Mouse (Mus musculus) layer of hippocampus, adult 2 months (tissue): ENCODE measurements around the gene Tipin. TPM values are rescaled to one million over a fixed set of nuclear protein-coding genes. Genes with fewer than 3 reads are reported as not detected.
"Not testable (repeated sequence)": the region's sequence is repeated elsewhere in the genome, so short reads cannot be mapped to it uniquely, and the experiment has no call there.

Source experiments
- DNase-seq, 2 experiments: peaks; one replicate each; pipeline ENCODE4 v3.0.0; 2022; ENCODE audit warnings: low spot score in 2 of 2
- H3K27ac ChIP-seq: fragments of 200-600 bp; 2 replicates; pipeline ENCODE4 v1.8.1; 2022
- H3K4me3 ChIP-seq: fragments of 200-600 bp; 2 replicates; pipeline ENCODE4 v1.8.1; 2022; ENCODE audit warnings: mild to moderate bottlenecking
- CTCF ChIP-seq: fragments of 200-600 bp; conservative IDR thresholded peaks from 2 replicates; pipeline ENCODE4 v1.8.1; 2022; ENCODE audit warnings: antibody characterized with exemption, mild to moderate bottlenecking, moderate library complexity
- total RNA-seq, 2 experiments: library from RNA; stranded (reverse); gene quantifications; 2 replicates each; pipeline ENCODE4 v1.2.3; 2021

Gene Tipin
- total RNA-seq, 2 experiments from 2014 or later: 15.4 to 21.7 TPM

DNA sequence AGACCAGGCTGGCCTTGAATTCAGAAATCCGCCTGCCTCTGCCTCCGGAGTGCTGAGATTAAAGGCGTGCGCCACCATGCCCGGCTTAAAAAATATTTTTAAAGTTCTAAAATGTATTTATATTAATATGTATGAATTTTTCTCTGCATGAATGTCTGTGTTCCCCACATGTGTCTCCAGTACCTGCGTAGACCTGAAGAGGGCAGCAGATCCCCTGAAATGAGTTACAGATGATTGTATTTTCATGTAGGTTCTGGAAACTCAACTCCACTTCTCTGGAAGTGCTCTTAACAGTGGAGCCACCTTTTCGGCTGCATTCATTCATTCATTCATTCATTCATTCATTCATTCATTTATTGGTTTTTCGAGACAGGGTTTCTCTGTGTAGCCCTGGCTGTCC is 3.7 kb upstream of the Tipin start:
- TF ChIP-seq CTCF: peak; percentile 85
- H3K4me3 ChIP-seq: no peak overlapping the region
- no peak overlapping the region for H3K27ac ChIP-seq
- DNase-seq: peak; percentile 9 to 73

DNA sequence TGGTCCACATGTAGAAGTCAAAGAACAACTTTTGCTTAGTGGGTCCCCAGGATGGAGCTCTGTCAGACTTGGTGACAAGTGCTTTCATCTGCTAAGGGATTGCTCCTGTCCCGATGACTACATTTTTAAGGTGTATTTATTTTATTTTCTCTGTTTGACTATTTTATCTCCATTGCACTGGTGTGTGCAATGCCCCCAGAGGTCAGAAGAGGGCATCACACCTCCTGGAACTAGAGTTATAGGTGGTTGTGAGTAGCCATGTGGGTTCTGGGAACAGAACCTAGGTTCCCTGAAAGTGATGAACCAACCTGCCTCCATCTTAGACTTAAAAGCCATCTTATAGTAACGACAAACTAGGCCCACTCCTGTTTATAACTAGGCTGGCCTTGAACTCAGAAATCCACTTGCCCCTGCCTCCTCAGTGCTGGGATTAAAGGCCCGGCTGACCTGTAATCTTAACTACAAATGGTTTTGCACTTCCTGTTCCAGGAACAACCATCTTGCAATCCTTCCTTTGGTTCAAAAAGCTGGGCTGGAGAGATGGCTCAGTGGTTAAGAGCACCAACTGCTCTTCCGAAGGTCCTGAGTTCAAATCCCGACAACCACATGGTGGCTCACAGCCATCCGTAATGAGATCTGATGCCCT is 2.6 kb upstream of the Tipin start:
- DNase-seq: no peak
- TF ChIP-seq CTCF: no peak
- Histone ChIP-seq H3K4me3 (no peak overlapping the region), H3K27ac (no peak overlapping the region)

GRCm38 (mm10) chr9:64281781-64282178 is 399 bp downstream of the Tipin start:
- H3K27ac ChIP-seq: peak overlapping the region; percentile 81
- H3K4me3 ChIP-seq: peak overlapping the region; percentile 71
- DNase-seq: no peak
- TF ChIP-seq CTCF: no peak

GRCm38 (mm10) chr9:64282404-64282987 is 1.1 kb downstream of the Tipin start:
- no peak for DNase-seq
- peak overlapping the region; percentile 71 for H3K4me3 ChIP-seq
- no peak for TF ChIP-seq CTCF
- H3K27ac ChIP-seq: no peak overlapping the region

- not testable (repeated sequence) for H3K4me3 ChIP-seq, DNase-seq, H3K27ac ChIP-seq
Observed at GRCm38 (mm10) chr9:64303086-64303485, 21.7 kb downstream of the Tipin start.

DNA sequence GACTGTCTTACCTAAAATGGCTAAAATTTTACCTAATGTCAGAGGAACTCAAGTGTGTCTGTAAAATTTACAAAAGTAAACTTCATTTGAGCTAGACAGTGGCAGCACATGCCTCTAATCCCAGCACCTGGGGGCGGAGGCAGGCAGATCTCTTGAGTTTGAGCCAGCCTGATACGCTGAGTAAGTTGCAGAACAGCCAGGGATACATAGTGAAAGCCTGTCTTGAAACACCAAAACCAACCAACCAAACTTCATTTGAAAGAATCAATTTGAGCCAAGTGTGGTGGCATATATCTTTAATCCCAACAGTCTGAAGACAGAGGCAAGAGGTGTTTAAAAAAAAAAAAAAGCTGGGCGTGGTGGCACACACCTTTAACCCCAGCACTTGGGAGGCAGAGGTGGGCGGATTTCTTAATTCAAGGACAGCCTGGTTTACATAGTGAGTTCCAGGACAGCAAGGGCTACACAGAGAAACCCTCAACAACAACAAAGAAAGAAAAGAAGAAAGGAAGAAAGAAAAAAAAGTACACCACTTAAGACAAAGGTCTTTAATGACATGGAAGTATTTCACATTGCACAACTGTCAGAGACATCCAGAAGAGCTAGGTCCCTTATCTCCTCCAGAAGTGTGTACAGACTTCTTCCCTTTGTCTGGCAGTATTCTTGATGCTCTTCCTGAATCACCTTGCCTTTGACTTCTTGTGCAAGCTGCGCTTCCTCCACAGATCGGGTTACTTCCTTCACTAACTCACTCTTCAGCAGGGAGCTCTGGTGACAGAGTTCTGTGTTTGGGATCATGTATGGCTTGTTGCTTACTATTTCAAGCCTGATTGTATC is 25.3 kb downstream of the Tipin start:
- DNase-seq: no peak
- TF ChIP-seq CTCF: no peak
- no peak overlapping the region for H3K27ac ChIP-seq
- H3K4me3 ChIP-seq: no peak overlapping the region

- DNase-seq: no peak
- peak; percentile 64 for TF ChIP-seq CTCF
- no peak overlapping the region for H3K4me3 ChIP-seq
- no peak overlapping the region for H3K27ac ChIP-seq
Observed at GRCm38 (mm10) chr9:64310996-64311785, 29.8 kb downstream of the Tipin start.

DNA sequence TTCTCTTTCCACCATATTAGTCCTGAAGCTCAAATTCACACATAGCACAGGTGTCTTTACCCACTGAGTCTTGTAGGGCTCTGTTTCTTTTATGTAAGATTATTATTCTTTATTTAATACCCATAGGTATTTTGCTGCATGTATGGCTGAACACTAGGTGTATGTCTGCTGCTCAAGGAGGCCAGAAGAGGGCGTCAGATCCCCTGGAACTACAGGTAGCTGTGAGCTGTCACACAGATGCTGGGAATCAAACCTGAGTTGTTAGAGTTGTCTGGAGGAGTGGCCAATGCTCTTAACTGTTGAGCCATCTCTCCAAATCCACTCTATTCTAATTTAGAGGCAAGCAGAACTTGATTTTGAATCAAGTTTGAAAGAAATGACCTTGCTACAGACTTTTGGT is 30.7 kb downstream of the Tipin start:
- no peak overlapping the region for H3K4me3 ChIP-seq
- H3K27ac ChIP-seq: no peak overlapping the region
- DNase-seq: no peak
- peak; percentile 43 for TF ChIP-seq CTCF

DNA sequence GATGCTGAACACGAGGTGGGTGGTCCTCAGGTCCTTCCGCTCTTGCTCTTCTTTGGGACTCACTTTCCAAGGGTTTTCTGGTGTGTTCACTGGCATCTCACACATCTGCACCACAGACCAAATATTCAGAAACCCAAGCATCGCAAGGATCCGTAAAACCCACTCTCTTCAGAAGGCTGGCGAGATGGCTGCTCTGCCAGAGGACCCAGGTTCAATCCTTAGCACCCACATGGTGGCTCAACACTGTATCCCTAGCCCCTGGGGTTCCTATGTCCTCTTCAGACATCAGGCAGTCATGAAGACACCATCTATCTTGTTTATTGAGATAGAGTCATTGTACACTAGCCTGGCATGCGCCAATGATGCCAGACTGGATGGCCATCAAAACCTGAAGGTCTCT is 33.3 kb downstream of the Tipin start:
- Histone ChIP-seq H3K27ac (no peak overlapping the region), H3K4me3 (no peak overlapping the region)
- no peak for TF ChIP-seq CTCF
- DNase-seq: no peak

GRCm38 (mm10) chr9:64316986-64317385 is 35.6 kb downstream of the Tipin start:
- no peak overlapping the region for H3K27ac ChIP-seq
- no peak for DNase-seq
- no peak overlapping the region for H3K4me3 ChIP-seq
- TF ChIP-seq CTCF: no peak

- TF ChIP-seq CTCF: no peak
- no peak overlapping the region for H3K27ac ChIP-seq
- no peak overlapping the region for H3K4me3 ChIP-seq
- no peak for DNase-seq
Observed at GRCm38 (mm10) chr9:64323976-64324375, 42.6 kb downstream of the Tipin start.

DNA sequence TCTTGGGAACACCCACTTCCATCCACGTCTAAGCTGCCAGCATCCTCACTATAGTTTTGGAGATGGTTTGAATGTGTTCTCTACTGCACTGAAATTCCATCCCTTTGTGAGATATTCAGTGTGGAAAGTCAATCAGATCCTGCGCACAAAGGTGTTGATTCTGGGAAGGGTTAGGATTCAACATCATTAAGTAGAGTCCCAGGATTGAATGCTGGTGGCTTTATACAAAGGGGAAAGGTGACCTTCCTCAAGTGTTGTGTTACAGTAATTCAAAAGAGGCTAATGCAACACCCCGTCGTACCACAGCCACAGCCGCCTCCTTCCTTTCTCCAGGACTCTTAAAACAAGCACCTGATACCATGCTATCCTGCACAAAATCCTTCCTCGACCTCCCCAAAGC is 54.4 kb downstream of the Tipin start:
- DNase-seq: no peak
- TF ChIP-seq CTCF: no peak
- Histone ChIP-seq H3K4me3 (no peak overlapping the region), H3K27ac (no peak overlapping the region)

DNA sequence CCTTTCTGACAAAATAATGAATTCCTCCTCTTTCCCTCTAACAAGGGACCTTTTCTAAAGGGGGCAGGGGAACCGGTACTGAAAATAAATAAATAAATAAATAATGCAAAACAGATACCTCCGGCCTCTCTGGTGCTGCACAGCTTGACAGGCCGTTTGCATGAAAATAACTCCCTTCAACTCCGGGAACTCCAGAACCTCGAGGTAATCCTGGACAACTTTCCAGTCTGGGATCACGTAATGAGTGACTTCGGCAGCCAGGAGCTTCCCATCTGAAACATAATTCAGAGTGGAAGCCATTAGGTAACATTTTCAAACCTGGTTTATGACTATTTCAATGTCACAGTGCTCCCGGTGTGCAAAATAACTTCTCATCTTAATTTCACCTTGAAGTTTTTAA is 58.0 kb downstream of the Tipin start:
- DNase-seq: no peak
- H3K4me3 ChIP-seq: peak overlapping the region; percentile 82
- TF ChIP-seq CTCF: peak; percentile 37
- H3K27ac ChIP-seq: peak overlapping the region; percentile 95; the same call in 1 of the 2 replicates
